Mouse (Mus musculus) natural killer cell, adult 2 months (primary cell): Measurements from ENCODE around the gene Abl1.
A peak's percentile ranks its signal among the peaks of the same experiment; 100 is the strongest.
"Not testable (repeated sequence)": the region's sequence is repeated elsewhere in the genome, so short reads cannot be mapped to it uniquely, and the experiment has no call there.

Experiments used
- DNase-seq, 2 experiments: peaks; one replicate each; pipeline ENCODE4 v3.0.0; 2022; ENCODE audit warnings: low spot score in 2 of 2

Abl1 gene

GRCm38 (mm10) chr2:31688074-31688925 is at the start of gene Abl1:
TSS of gene Abl1 (plus strand) at chr2:31688376.
- peak; percentile 91 to 92 for DNase-seq

GRCm38 (mm10) chr2:31638581-31639465 is 49.4 kb upstream of the Abl1 start:
- DNase-seq = no peak

- DNase-seq = no peak
Observed at GRCm38 (mm10) chr2:31639466-31639760, 48.8 kb upstream of the Abl1 start.

GRCm38 (mm10) chr2:31639901-31640608 is 48.1 kb upstream of the Abl1 start, which contains the start of gene Prdm12:
TSS of gene Prdm12 (plus strand) at chr2:31640037.
- DNase-seq = no peak

GRCm38 (mm10) chr2:31640609-31641507 is 47.3 kb upstream of the Abl1 start:
- DNase-seq = no peak

- no peak for DNase-seq
Observed at GRCm38 (mm10) chr2:31641508-31641830, 46.7 kb upstream of the Abl1 start.

- DNase-seq = no peak
Observed at GRCm38 (mm10) chr2:31641929-31642328, 46.2 kb upstream of the Abl1 start.

- DNase-seq = no peak
Observed at GRCm38 (mm10) chr2:31653971-31654853, 34.0 kb upstream of the Abl1 start.

- no peak for DNase-seq
Observed at GRCm38 (mm10) chr2:31654854-31655559, 33.2 kb upstream of the Abl1 start.

- DNase-seq = no peak
Observed at GRCm38 (mm10) chr2:31656374-31656773, 31.8 kb upstream of the Abl1 start.

- no peak for DNase-seq
Observed at GRCm38 (mm10) chr2:31662939-31663803, 25.0 kb upstream of the Abl1 start.

GRCm38 (mm10) chr2:31663804-31664180 is 24.4 kb upstream of the Abl1 start:
- no peak for DNase-seq

- peak in 1 of 2 experiments; percentile 24 for DNase-seq
Observed at GRCm38 (mm10) chr2:31667332-31667731, 20.8 kb upstream of the Abl1 start.

GRCm38 (mm10) chr2:31670551-31671035 is 17.6 kb upstream of the Abl1 start, which contains the start of gene Exosc2:
TSS of gene Exosc2 (plus strand) at chr2:31670715.
- DNase-seq = peak; percentile 87 to 89

- DNase-seq = no peak
Observed at GRCm38 (mm10) chr2:31678641-31679040, 9.5 kb upstream of the Abl1 start.

- DNase-seq = not testable (repeated sequence)
Observed at GRCm38 (mm10) chr2:31681051-31681707, 7.0 kb upstream of the Abl1 start.

GRCm38 (mm10) chr2:31681731-31682235 is 6.4 kb upstream of the Abl1 start:
- DNase-seq = no peak

GRCm38 (mm10) chr2:31683666-31684065 is 4.5 kb upstream of the Abl1 start:
- DNase-seq = peak; percentile 47 to 58
